Mouse (Mus musculus) neural tube, embryonic 14.5 days (tissue): ENCODE results near the gene Trim67. TPM values are rescaled to one million over a fixed set of nuclear protein-coding genes. Genes with fewer than 3 reads are reported as not detected.
"Not testable (repeated sequence)": the region's sequence is repeated elsewhere in the genome, so short reads cannot be mapped to it uniquely, and the experiment has no call there.

Experiments used
- ATAC-seq: fragments of 200-750 bp; cut with Nextera tagmentation; 2 replicates; pipeline ENCODE4 v1.8.0; 2017; ENCODE audit warnings: low read depth, mild to moderate bottlenecking, moderate TSS enrichment, moderate library complexity
- H3K27ac ChIP-seq: fragments of 300-500 bp; sonication (generic); 2 replicates; pipeline ENCODE4 v1.5.1; 2014; ENCODE audit warnings: low read depth, mild to moderate bottlenecking, control low read depth, low read length, moderate library complexity, mixed read lengths
- H3K27me3 ChIP-seq: fragments of 300-500 bp; sonication (generic); 2 replicates; pipeline ENCODE4 v1.6.1; 2014; ENCODE audit warnings: low read length; ENCODE audit not compliant: control insufficient read depth, insufficient read depth
- H3K36me3 ChIP-seq: fragments of 300-500 bp; sonication (generic); 2 replicates; pipeline ENCODE4 v1.6.1; 2014; ENCODE audit warnings: low read length, mixed read lengths; ENCODE audit not compliant: control insufficient read depth, insufficient read depth
- H3K4me1 ChIP-seq: fragments of 300-500 bp; sonication (generic); 2 replicates; pipeline ENCODE4 v1.6.1; 2014; ENCODE audit warnings: low read length; ENCODE audit not compliant: control insufficient read depth, insufficient read depth
- H3K4me2 ChIP-seq: fragments of 300-500 bp; sonication (generic); 2 replicates; pipeline ENCODE4 v1.6.1; 2014; ENCODE audit warnings: mild to moderate bottlenecking, low read depth, low read length, control low read depth
- H3K4me3 ChIP-seq: fragments of 300-500 bp; sonication (generic); 2 replicates; pipeline ENCODE4 v1.5.1; 2014; ENCODE audit warnings: low read depth, low read length, control low read depth, mixed read lengths
- H3K9ac ChIP-seq: fragments of 300-500 bp; sonication (generic); replicated peaks from 2 replicates; pipeline ENCODE4 v1.6.1; 2014; ENCODE audit warnings: low read depth, mild to moderate bottlenecking, control low read depth, low read length, mixed read lengths
- H3K9me3 ChIP-seq: fragments of 300-500 bp; sonication (generic); 2 replicates; pipeline ENCODE4 v1.6.1; 2016; ENCODE audit warnings: low read length; ENCODE audit not compliant: control insufficient read depth
- WGBS: fragments of 180-500 bp; shearing (Covaris S2); extraction: QIAGEN DNeasy Blood & Tissue Kit; methylation state at CpG from one replicate; pipeline ENCODE4 v1.1.7; 2014; 5-methylcytosine and 5-hydroxymethylcytosine counted together
- polyA plus RNA-seq: library from polyadenylated mRNA; unstranded; fragments of >200 nt; fragmentation: Nextera tagmentation; extraction: Ambion mirVana; gene quantifications from 2 replicates; pipeline ENCODE4 v1.2.1, GENCODE M21; 2014

Gene Trim67
- polyA plus RNA-seq, 1 experiment from 2014 or later = 42.7 TPM

GRCm38 (mm10) chr8:124835848-124836247 is 43.0 kb downstream of the Trim67 start:
- H3K36me3 ChIP-seq = peaks cover 14% of the 10 kb centered on the region
- no peak overlapping the region for H3K27ac ChIP-seq
- no peaks in the 10 kb centered on the region for H3K9me3 ChIP-seq
- H3K4me2 ChIP-seq = no peak overlapping the region
- no peaks in the 10 kb centered on the region for H3K4me1 ChIP-seq
- no peak for ATAC-seq
- H3K9ac ChIP-seq = no peak overlapping the region
- H3K4me3 ChIP-seq = no peak overlapping the region
- no peaks in the 10 kb centered on the region for H3K27me3 ChIP-seq

- no peaks in the 10 kb centered on the region for H3K27me3 ChIP-seq
- H3K4me1 ChIP-seq = no peaks in the 10 kb centered on the region
- H3K4me2 ChIP-seq = no peak overlapping the region
- H3K9ac ChIP-seq = no peak overlapping the region
- no peak for ATAC-seq
- H3K27ac ChIP-seq = no peak overlapping the region
- H3K4me3 ChIP-seq = no peak overlapping the region
- WGBS = 83% methylated on average over 7 of the region's 7 CpGs
- H3K9me3 ChIP-seq = no peaks in the 10 kb centered on the region
- peaks cover 16% of the 10 kb centered on the region for H3K36me3 ChIP-seq
These were observed 43.4 kb downstream of the Trim67 start for GRCm38 (mm10) chr8:124836273-124836672.

GRCm38 (mm10) chr8:124836907-124837306 is 44.0 kb downstream of the Trim67 start:
- H3K27me3 ChIP-seq = no peaks in the 10 kb centered on the region
- WGBS = 93% methylated on average over 2 of the region's 2 CpGs
- H3K27ac ChIP-seq = no peak overlapping the region
- H3K4me1 ChIP-seq = no peaks in the 10 kb centered on the region
- H3K4me3 ChIP-seq = no peak overlapping the region
- no peak overlapping the region for H3K9ac ChIP-seq
- H3K9me3 ChIP-seq = no peaks in the 10 kb centered on the region
- peaks cover 20% of the 10 kb centered on the region for H3K36me3 ChIP-seq
- ATAC-seq = no peak
- no peak overlapping the region for H3K4me2 ChIP-seq

- no peak overlapping the region for H3K27ac ChIP-seq
- no peak for ATAC-seq
- H3K27me3 ChIP-seq = no peaks in the 10 kb centered on the region
- no peaks in the 10 kb centered on the region for H3K9me3 ChIP-seq
- 90% methylated on average over 2 of the region's 2 CpGs for WGBS
- no peak overlapping the region for H3K9ac ChIP-seq
- peaks cover 21% of the 10 kb centered on the region for H3K36me3 ChIP-seq
- no peak overlapping the region for H3K4me2 ChIP-seq
- no peaks in the 10 kb centered on the region for H3K4me1 ChIP-seq
- no peak overlapping the region for H3K4me3 ChIP-seq
These were observed 45.1 kb downstream of the Trim67 start for GRCm38 (mm10) chr8:124837956-124838355.

- Histone ChIP-seq H3K4me3 (no peak overlapping the region), H3K27ac (no peak overlapping the region), H3K4me2 (no peak overlapping the region), H3K4me1 (no peaks in the 10 kb centered on the region), H3K9ac (no peak overlapping the region), H3K9me3 (no peaks in the 10 kb centered on the region), H3K36me3 (peaks cover 21% of the 10 kb centered on the region), H3K27me3 (no peaks in the 10 kb centered on the region)
- 90% methylated on average over 10 of the region's 10 CpGs for WGBS
- no peak for ATAC-seq
These were observed 46.5 kb downstream of the Trim67 start for GRCm38 (mm10) chr8:124839371-124839770.

- 96% methylated on average over 7 of the region's 7 CpGs for WGBS
- no peak overlapping the region for H3K4me3 ChIP-seq
- no peaks in the 10 kb centered on the region for H3K9me3 ChIP-seq
- H3K9ac ChIP-seq = no peak overlapping the region
- H3K27ac ChIP-seq = no peak overlapping the region
- no peaks in the 10 kb centered on the region for H3K27me3 ChIP-seq
- H3K36me3 ChIP-seq = peaks cover 21% of the 10 kb centered on the region
- ATAC-seq = no peak
- H3K4me1 ChIP-seq = no peaks in the 10 kb centered on the region
- no peak overlapping the region for H3K4me2 ChIP-seq
These were observed 48.0 kb downstream of the Trim67 start for GRCm38 (mm10) chr8:124840900-124841299.

- H3K27me3 ChIP-seq = no peaks in the 10 kb centered on the region
- H3K9me3 ChIP-seq = no peaks in the 10 kb centered on the region
- no peaks in the 10 kb centered on the region for H3K4me1 ChIP-seq
- no peak overlapping the region for H3K27ac ChIP-seq
- H3K9ac ChIP-seq = no peak overlapping the region
- WGBS = 94% methylated on average over 10 of the region's 10 CpGs
- H3K4me2 ChIP-seq = no peak overlapping the region
- no peak for ATAC-seq
- no peak overlapping the region for H3K4me3 ChIP-seq
- H3K36me3 ChIP-seq = peaks cover 21% of the 10 kb centered on the region
These were observed 48.9 kb downstream of the Trim67 start for GRCm38 (mm10) chr8:124841775-124842174.

- peaks cover 21% of the 10 kb centered on the region for H3K36me3 ChIP-seq
- not testable (repeated sequence) for ATAC-seq, H3K9ac ChIP-seq, H3K27me3 ChIP-seq, H3K4me2 ChIP-seq, H3K9me3 ChIP-seq, H3K4me1 ChIP-seq, H3K27ac ChIP-seq, H3K4me3 ChIP-seq
- WGBS = 90% methylated on average over 1 of the region's 1 CpGs
These were observed 50.0 kb downstream of the Trim67 start for GRCm38 (mm10) chr8:124842929-124843328.

- Histone ChIP-seq H3K9ac (no peak overlapping the region), H3K4me2 (no peak overlapping the region), H3K4me1 (no peaks in the 10 kb centered on the region), H3K27ac (no peak overlapping the region), H3K27me3 (no peaks in the 10 kb centered on the region), H3K9me3 (no peaks in the 10 kb centered on the region), H3K36me3 (peaks cover 9% of the 10 kb centered on the region; the same call in 1 of the 2 replicates), H3K4me3 (no peak overlapping the region)
- 83% methylated on average over 3 of the region's 3 CpGs for WGBS
- ATAC-seq = no peak
These were observed 52.2 kb downstream of the Trim67 start for GRCm38 (mm10) chr8:124845131-124845530.

- H3K4me2 ChIP-seq = no peak overlapping the region
- no peak overlapping the region for H3K9ac ChIP-seq
- WGBS = 91% methylated on average over 5 of the region's 5 CpGs
- ATAC-seq = no peak
- no peaks in the 10 kb centered on the region for H3K4me1 ChIP-seq
- no peak overlapping the region for H3K27ac ChIP-seq
- H3K9me3 ChIP-seq = no peaks in the 10 kb centered on the region
- H3K4me3 ChIP-seq = no peak overlapping the region
- no peaks in the 10 kb centered on the region for H3K27me3 ChIP-seq
- H3K36me3 ChIP-seq = peaks cover 9% of the 10 kb centered on the region; the same call in 1 of the 2 replicates
These were observed 52.7 kb downstream of the Trim67 start for GRCm38 (mm10) chr8:124845573-124845972.
